Mouse (Mus musculus): ENCODE data around the gene Lca5l. TPM values are rescaled to one million over a fixed set of nuclear protein-coding genes. Genes with fewer than 3 reads are reported as not detected.

Lca5l gene
- total and polyA plus RNA-seq, 3 experiments = 0.12 to 0.24 TPM; not detected in 1

DNA sequence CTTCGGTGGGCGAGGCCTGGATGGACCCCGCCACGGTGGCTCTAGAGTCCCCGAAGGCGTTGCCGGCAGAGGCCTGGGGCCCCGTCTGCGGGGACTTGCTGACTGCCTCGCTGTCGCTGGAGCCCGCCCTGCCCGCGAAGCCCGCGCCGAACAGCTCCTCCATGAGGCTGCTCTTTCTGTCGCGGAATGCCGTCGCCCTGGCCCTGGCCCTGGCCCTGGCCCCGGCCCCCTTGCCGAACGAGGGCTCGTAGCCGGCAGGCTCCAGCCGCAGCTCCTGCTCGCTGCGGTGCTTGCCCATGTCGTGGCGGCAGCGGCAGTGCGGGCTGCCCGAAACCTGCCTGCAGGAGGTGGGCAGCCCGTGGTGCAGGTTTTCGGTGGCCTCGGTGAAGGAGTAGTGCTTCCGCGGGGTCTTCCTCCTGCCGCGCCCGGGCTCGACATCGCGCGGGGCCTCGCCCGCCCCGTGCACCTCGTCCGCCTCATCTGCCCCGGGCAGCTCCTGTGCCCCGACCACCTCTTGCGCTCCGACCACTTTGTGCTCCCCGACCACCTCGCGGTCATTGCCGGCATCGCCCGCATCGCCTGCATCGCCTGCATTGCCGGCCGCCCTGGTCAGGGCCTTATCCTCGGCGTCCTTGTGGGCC lies 32.9 kb downstream of the Lca5l start:
- TF ChIP-seq USF1 (IDR thresholded peaks at IDR 0.05; ENCODE audit: low read depth, low read length) (no peak), EP300 (IDR thresholded peaks at IDR 0.05; ENCODE audit: low read depth in 1 of 2, low read length in 2 of 2) (no peak)
- Histone ChIP-seq H3K27ac (ENCODE audit: control insufficient read depth, low read depth, low read length) (no peak overlapping the region), H3K4me3 (ENCODE audit: control insufficient read depth in 1 of 2, insufficient read depth in 1 of 2, low read depth in 2 of 2, low read length in 2 of 2) (no peak overlapping the region), H3K9me3 (replicated peaks; ENCODE audit: insufficient read depth, low read length) (no peaks in the 10 kb centered on the region), H3K79me2 (ENCODE audit: control insufficient read depth, insufficient read depth, low read length, poor library complexity) (no peaks in the 10 kb centered on the region), H3K27me3 (ENCODE audit: control insufficient read depth in 1 of 2, insufficient read depth in 2 of 2, low read length in 2 of 2) (no peaks in the 10 kb centered on the region), H3K36me3 (ENCODE audit: control insufficient read depth in 1 of 2, insufficient read depth in 2 of 2, low read length in 2 of 2) (no peaks in the 10 kb centered on the region; a peak in 2 of 4 replicates), H3K4me1 (ENCODE audit: control insufficient read depth in 1 of 2, insufficient read depth in 2 of 2, low read length in 2 of 2) (no peaks in the 10 kb centered on the region), H3K9ac (ENCODE audit: control insufficient read depth, low read depth, low read length, poor library complexity, severe bottlenecking) (no peak overlapping the region)
- no peak for DNase-seq (ENCODE audit: low read depth, low spot score)

DNA sequence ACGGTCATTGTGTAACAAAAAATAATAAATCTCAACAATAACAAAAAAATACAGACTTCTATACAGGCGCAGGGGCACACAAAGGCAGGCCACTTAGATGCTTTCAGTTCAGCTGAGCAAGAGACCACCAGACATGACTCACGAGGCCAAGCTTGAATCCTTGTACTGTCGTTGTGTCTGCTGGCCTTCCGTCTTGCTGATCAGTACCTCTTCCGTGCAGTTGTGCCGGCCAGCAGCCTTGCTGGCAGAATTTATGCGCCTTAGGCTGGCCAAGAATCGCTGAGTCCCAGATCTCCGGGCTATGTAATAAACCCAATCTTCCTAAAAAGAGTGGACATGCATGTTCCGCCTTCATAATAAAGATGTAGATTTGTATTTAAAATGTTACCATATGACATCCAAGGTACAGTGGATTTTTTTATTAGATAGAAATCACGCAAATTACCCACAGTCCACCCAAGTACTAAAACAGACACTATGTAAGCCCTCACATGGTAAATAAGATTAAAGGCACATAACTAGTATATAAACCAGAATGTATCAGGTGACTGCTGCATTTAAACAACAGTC lies 33.5 kb downstream of the Lca5l start:
- DNase-seq (ENCODE audit: low read depth, low spot score) = no peak
- Histone ChIP-seq H3K9ac (ENCODE audit: control insufficient read depth, low read depth, low read length, poor library complexity, severe bottlenecking) (no peak overlapping the region), H3K36me3 (ENCODE audit: control insufficient read depth in 1 of 2, insufficient read depth in 2 of 2, low read length in 2 of 2) (no peaks in the 10 kb centered on the region; a peak in 2 of 4 replicates), H3K79me2 (ENCODE audit: control insufficient read depth, insufficient read depth, low read length, poor library complexity) (no peaks in the 10 kb centered on the region), H3K4me3 (ENCODE audit: control insufficient read depth in 1 of 2, insufficient read depth in 1 of 2, low read depth in 2 of 2, low read length in 2 of 2) (no peak overlapping the region), H3K4me1 (ENCODE audit: control insufficient read depth in 1 of 2, insufficient read depth in 2 of 2, low read length in 2 of 2) (no peaks in the 10 kb centered on the region), H3K27me3 (ENCODE audit: control insufficient read depth in 1 of 2, insufficient read depth in 2 of 2, low read length in 2 of 2) (no peaks in the 10 kb centered on the region), H3K9me3 (replicated peaks; ENCODE audit: insufficient read depth, low read length) (no peaks in the 10 kb centered on the region), H3K27ac (ENCODE audit: control insufficient read depth, low read depth, low read length) (no peak overlapping the region)
- TF ChIP-seq TCF12 (IDR thresholded peaks at IDR 0.05; ENCODE audit: low read depth, low read length) (no peak), ETS1 (IDR thresholded peaks at IDR 0.05; ENCODE audit: low read depth, low read length) (no peak), GABPA (IDR thresholded peaks at IDR 0.05; ENCODE audit: low read depth, low read length) (no peak)

DNA sequence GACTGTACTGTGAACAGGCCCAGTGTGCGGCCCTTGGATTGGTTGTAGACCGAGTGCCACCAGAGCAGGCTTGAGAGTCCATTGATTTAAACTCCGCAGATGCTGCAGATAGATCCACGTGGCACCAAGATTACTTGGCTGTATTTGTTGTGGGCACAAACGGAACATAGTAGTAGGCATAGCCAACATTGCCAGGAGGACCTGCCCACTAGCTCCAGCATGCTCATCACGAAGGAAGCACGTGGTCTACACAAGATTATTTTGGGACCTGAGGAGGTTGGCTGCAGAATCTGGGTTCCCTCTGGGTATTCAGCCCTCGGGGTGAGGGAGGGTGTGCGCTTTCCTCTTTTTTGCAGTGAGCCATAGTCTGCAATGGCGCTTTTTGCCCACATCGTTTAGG lies 34.9 kb downstream of the Lca5l start:
- TF ChIP-seq MYC (IDR thresholded peaks at IDR 0.05; ENCODE audit: low read depth, low read length) (no peak), POLR2A (IDR thresholded peaks at IDR 0.05; ENCODE audit: control insufficient read depth in 1 of 2, insufficient read depth in 1 of 2, low read depth in 1 of 2, low read length in 2 of 2, poor library complexity in 1 of 2) (no peak)
- H3K36me3 ChIP-seq (ENCODE audit: control insufficient read depth in 1 of 2, insufficient read depth in 2 of 2, low read length in 2 of 2) = no peaks in the 10 kb centered on the region; a peak in 2 of 4 replicates
- H3K27ac ChIP-seq (ENCODE audit: control insufficient read depth, low read depth, low read length) = no peak overlapping the region
- H3K4me3 ChIP-seq (ENCODE audit: control insufficient read depth in 1 of 2, insufficient read depth in 1 of 2, low read depth in 2 of 2, low read length in 2 of 2) = no peak overlapping the region
- no peak for DNase-seq (ENCODE audit: low read depth, low spot score)
- no peaks in the 10 kb centered on the region for H3K4me1 ChIP-seq (ENCODE audit: control insufficient read depth in 1 of 2, insufficient read depth in 2 of 2, low read length in 2 of 2)
- H3K9ac ChIP-seq (ENCODE audit: control insufficient read depth, low read depth, low read length, poor library complexity, severe bottlenecking) = no peak overlapping the region
- no peaks in the 10 kb centered on the region for H3K27me3 ChIP-seq (ENCODE audit: control insufficient read depth in 1 of 2, insufficient read depth in 2 of 2, low read length in 2 of 2)
- H3K9me3 ChIP-seq (replicated peaks; ENCODE audit: insufficient read depth, low read length) = no peaks in the 10 kb centered on the region
- no peaks in the 10 kb centered on the region for H3K79me2 ChIP-seq (ENCODE audit: control insufficient read depth, insufficient read depth, low read length, poor library complexity)

DNA sequence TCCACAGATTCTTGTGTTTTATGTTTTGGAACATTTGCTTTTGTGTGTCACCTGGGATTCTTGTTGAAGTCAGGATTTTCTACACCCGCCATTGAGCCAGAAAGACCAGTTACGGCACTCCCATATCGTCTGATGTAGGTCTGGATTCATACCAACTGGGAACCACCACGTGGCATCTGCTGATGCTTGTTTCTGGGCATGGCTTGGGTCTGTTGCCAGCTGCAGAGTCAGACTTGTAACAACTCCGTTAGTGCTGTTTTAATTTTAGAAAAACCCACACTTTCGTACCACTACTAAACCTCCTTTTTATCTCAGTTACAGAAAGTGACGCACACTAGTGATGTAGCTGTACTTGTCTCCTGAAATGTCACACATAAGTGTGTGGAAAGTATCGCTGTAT lies 36.1 kb downstream of the Lca5l start:
- Histone ChIP-seq H3K27me3 (ENCODE audit: control insufficient read depth in 1 of 2, insufficient read depth in 2 of 2, low read length in 2 of 2) (no peaks in the 10 kb centered on the region), H3K79me2 (ENCODE audit: control insufficient read depth, insufficient read depth, low read length, poor library complexity) (no peaks in the 10 kb centered on the region), H3K36me3 (ENCODE audit: control insufficient read depth in 1 of 2, insufficient read depth in 2 of 2, low read length in 2 of 2) (no peaks in the 10 kb centered on the region; a peak in 2 of 4 replicates), H3K27ac (ENCODE audit: control insufficient read depth, low read depth, low read length) (no peak overlapping the region), H3K9ac (ENCODE audit: control insufficient read depth, low read depth, low read length, poor library complexity, severe bottlenecking) (no peak overlapping the region), H3K4me1 (ENCODE audit: control insufficient read depth in 1 of 2, insufficient read depth in 2 of 2, low read length in 2 of 2) (no peaks in the 10 kb centered on the region), H3K4me3 (ENCODE audit: control insufficient read depth in 1 of 2, insufficient read depth in 1 of 2, low read depth in 2 of 2, low read length in 2 of 2) (no peak overlapping the region), H3K9me3 (replicated peaks; ENCODE audit: insufficient read depth, low read length) (no peaks in the 10 kb centered on the region)
- TF ChIP-seq CHD1 (IDR thresholded peaks at IDR 0.05; ENCODE audit: low read depth, low read length) = no peak
- TF ChIP-seq MXI1 (IDR thresholded peaks at IDR 0.05; ENCODE audit: low read depth, low read length) = no peak
- TF ChIP-seq ETS1 (IDR thresholded peaks at IDR 0.05; ENCODE audit: low read depth, low read length) = no peak
- TF ChIP-seq NRF1 (IDR thresholded peaks at IDR 0.05; ENCODE audit: insufficient read depth, low read depth, low read length, poor library complexity, severe bottlenecking) = no peak
- no peak for TF ChIP-seq HCFC1 (IDR thresholded peaks at IDR 0.05; ENCODE audit: low read depth, low read length)
- TF ChIP-seq MEF2A (IDR thresholded peaks at IDR 0.05; ENCODE audit: extremely low read depth, insufficient replicate concordance, low read depth, low read length, poor library complexity, severe bottlenecking) = no peak
- no peak for TF ChIP-seq MAX (IDR thresholded peaks at IDR 0.05; ENCODE audit: low read length)
- no peak for TF ChIP-seq MYB (IDR thresholded peaks at IDR 0.05; ENCODE audit: low read depth, low read length)
- TF ChIP-seq MAFK (IDR thresholded peaks at IDR 0.05; ENCODE audit: borderline replicate concordance, low read depth, low read length) = no peak
- TF ChIP-seq EP300 (IDR thresholded peaks at IDR 0.05; ENCODE audit: low read depth in 1 of 2, low read length in 2 of 2) = no peak
- no peak for TF ChIP-seq MYC (IDR thresholded peaks at IDR 0.05; ENCODE audit: low read depth, low read length)
- TF ChIP-seq GABPA (IDR thresholded peaks at IDR 0.05; ENCODE audit: low read depth, low read length) = no peak
- no peak for TF ChIP-seq MAZ (IDR thresholded peaks at IDR 0.05; ENCODE audit: low read depth, low read length)
- DNase-seq (ENCODE audit: low read depth, low spot score) = no peak
